Mouse (Mus musculus): ENCODE results near the gene Rhod.
"Not testable (repeated sequence)": the region's sequence is repeated elsewhere in the genome, so short reads cannot be mapped to it uniquely, and the experiment has no call there.

Gene Rhod

GRCm38 (mm10) chr19:4398959-4399358 is 40.3 kb downstream of the Rhod start:
- DNase-seq = no peak

GRCm38 (mm10) chr19:4398630-4398948 is 40.6 kb downstream of the Rhod start:
- DNase-seq = no peak

GRCm38 (mm10) chr19:4397798-4398629 is 41.2 kb downstream of the Rhod start, which contains the start of gene Kdm2a:
Gene Kdm2a (minus strand): TSS chr19:4398285.
- peak; percentile 73 for DNase-seq

- peak; percentile 98 for DNase-seq
Observed at GRCm38 (mm10) chr19:4396998-4397797, 42.0 kb downstream of the Rhod start.

- DNase-seq = peak; percentile 51
Observed at GRCm38 (mm10) chr19:4396081-4396997, 42.9 kb downstream of the Rhod start.

- DNase-seq = no peak
Observed at GRCm38 (mm10) chr19:4387276-4387675, 52.0 kb downstream of the Rhod start.

GRCm38 (mm10) chr19:4385026-4385425 is 54.2 kb downstream of the Rhod start:
- DNase-seq = no peak

- DNase-seq = peak; percentile 34
Observed at GRCm38 (mm10) chr19:4384322-4384721, 54.9 kb downstream of the Rhod start.

GRCm38 (mm10) chr19:4383306-4383705 is 55.9 kb downstream of the Rhod start:
- DNase-seq = no peak

GRCm38 (mm10) chr19:4382303-4382702 is 56.9 kb downstream of the Rhod start:
- DNase-seq = not testable (repeated sequence)

Measured in thymus, postnatal 4 days (tissue).